Mouse (Mus musculus): ENCODE data around the gene Olfr312. TPM values are rescaled to one million over a fixed set of nuclear protein-coding genes. Genes with fewer than 3 reads are reported as not detected.

Olfr312 gene
- polyA plus RNA-seq (2012; rRNA removed; ENCODE audit: low replicate concordance) = not detected in 2 replicates

DNA sequence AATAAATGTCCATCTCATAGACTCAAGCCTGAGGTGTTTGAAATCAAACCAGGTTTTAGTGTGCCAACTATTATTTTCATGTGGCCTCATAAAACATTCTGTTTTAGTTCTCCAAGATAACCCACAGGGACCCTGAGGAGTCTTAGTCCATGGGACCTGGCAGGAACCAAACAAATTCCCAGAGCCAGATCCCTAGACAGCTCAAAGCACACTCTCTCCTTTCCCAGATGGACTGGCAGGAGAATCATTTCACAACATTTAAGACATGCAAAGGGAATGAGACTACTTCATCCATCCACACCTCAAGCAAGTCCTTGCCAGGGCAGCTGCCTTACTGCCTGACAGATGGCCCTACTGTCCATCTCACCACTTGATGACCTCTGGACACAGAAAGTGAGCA, at the start of gene Olfr312:
Olfr312 (plus strand) TSS at position 301 of the 400 bp plus-strand sequence.

DNA sequence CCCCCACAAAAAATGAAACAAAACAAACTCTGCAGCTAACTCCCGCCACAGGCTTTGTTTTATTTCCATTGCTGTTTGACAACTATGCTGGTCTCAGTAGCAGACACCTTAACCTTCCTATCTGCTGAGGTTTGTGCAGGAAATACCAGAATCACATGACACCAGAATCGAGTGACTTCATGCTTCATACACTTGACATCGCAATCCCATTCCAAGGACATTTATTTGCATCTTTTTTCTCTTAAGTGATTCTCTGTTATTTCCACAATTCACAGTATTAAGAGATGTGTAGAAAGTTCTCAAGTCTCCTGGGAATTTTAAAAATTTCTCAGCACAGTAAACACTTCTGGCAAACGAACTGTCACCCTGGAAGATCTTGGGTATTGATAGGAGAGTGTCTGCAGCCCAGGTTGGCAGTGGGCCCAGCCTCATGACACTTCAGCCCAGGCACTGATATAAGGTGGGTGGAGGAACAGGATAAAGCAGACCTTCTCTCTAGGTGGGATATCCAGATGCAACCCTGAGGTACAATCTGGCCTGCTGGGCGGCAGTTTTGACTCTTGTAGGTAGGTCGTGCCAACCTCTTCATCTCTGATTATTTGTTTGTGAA, 46.5 kb upstream of the Olfr312 start, which contains the start of gene Olfr314:
Olfr314 (plus strand) TSS at position 473 of the 610 bp plus-strand sequence.

DNA sequence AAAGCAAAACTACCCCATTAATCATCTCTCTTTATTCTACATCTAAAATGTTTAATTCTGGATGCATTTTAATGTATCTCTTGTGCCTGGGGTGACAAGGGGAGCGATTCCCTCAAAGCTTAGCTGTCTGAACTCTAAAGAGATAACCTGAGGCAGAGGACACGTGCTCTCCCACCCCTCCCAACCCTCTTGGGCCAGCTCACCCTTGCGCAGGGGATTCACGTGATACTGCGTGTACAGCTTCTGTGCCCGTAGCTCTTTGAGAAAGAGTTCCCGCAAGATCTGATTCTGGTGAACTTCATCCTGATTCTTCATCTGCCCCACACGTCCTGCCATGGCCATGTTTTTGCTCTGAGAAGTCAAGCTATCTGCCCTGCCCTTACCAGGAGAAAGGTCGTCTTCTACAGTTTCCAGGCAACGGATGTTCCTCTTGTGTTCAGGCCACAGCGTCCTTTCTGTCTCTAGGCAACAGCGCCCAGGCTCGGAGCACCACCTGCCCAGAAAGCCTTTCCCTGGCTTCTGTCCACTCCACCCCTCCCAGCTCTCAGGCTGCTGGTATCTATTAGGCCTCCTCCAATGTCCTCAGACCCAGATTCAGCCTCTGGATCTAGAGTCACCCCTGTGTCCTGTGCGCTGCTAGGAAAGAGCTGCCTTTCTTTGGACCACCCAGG, 27.3 kb upstream of the Olfr312 start, which contains the start of gene Fam183b:
Fam183b (minus strand) TSS at position 403 of the 671 bp plus-strand sequence.

DNA sequence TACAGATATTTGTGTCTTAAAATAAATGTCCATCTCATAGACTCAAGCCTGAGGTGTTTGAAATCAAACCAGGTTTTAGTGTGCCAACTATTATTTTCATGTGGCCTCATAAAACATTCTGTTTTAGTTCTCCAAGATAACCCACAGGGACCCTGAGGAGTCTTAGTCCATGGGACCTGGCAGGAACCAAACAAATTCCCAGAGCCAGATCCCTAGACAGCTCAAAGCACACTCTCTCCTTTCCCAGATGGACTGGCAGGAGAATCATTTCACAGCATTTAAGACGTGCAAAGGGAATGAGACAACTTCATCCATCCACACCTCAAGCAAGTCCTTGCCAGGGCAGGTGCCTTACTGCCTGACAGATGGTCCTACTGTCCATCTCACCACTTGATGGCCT, 14.3 kb upstream of the Olfr312 start, which contains the start of gene Olfr313:
Olfr313 (plus strand) TSS at position 301 of the 400 bp plus-strand sequence.

DNA sequence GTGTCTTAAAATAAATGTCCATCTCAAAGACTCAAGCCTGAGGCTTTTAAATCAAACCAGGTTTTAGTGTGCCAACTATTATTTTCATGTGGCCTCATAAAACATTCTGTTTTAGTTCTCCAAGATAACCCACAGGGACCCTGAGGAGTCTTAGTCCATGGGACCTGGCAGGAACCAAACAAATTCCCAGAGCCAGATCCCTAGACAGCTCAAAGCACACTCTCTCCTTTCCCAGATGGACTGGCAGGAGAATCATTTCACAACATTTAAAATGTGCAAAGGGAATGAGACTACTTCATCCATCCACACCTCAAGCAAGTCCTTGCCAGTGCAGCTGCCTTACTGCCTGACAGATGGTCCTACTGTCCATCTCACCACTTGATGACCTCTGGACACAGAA, 9.9 kb downstream of the Olfr312 start, which contains the start of gene Olfr311:
Olfr311 (plus strand) TSS at position 301 of the 400 bp plus-strand sequence.

DNA sequence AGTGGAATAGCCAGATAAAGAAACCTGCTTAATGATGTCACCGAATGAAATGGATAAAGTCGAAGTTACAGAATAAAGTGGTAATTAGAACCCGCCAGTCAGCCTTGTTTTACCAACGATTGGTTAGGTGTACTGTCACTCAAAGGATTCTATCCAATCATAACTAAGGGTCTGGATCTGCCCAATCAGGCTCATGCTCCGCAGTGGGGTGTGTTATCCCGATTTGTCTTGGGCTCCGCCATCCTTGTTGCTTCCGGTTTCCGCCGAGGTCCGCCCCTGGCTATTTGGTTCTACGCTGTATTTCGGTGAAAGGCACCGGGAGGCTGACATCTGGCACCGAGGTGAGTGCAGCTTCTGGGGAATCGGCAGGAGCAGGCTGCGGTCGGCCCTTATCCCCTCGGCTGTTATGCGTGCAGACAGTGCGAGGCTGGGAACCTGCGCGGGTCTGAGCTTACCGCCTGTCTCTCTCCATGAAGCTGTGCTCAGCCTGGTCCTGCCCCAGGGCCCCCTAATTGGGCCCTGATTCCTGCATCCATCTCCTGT, 18.0 kb downstream of the Olfr312 start, which contains the start of gene Gm12258:
Gm12258 (plus strand) TSS at position 240 of the 543 bp plus-strand sequence.

DNA sequence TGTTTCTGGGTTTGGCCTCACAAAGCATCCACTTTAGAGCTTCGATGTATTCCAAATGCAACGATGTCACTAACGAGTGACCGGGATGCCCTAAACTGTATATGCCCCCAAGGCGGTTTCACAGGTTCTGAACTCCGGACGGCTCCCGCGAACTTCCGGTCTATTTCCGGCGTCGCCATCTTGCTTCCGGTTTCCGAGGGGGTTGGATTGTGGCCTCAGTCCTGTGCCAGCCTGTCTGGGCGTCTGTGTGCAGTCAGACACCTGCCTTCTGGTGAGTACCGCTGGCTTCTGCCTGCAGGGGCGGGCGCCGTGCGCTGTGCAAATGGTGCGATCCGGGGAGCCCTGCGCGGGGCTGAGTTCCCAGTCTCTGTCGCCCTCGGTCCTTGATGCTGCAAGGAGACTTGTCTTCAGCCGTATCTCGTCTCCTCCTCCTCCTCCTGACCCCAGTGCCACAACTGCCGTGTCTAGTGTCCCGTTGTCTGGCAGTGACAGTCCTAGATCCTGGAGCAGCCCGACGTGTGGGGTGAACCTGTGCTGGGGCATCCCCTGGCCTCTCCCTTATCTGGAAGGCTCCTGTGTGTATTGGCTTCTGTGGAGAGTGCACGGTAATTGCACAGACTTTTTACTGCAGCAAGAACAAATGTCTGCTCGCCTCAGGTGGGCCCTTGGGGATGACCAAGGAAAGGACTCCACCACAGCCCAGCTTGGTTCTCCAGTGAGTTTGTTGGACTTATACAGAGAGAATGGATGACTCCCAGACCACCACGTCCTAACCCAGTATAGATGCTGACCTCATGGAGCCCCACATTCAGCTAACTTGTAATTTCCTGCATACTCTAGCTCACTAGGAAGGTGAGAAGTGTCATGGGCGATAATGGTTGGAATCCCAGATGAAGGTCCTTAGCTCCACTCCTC, 38.3 kb downstream of the Olfr312 start, which contains the start of gene 2810021J22Rik:
2810021J22Rik (plus strand) TSS at position 178 of the 915 bp plus-strand sequence.

Other genes starting within 250 kb of the Olfr312 start
- not detected in 2 replicates for gene Olfr324, start 234.1 kb upstream of the Olfr312 start, polyA plus RNA-seq (2012; rRNA removed; ENCODE audit: low replicate concordance)
- 22.8 and 126 TPM in 2 replicates for gene 2210407C18Rik, start 213.2 kb upstream of the Olfr312 start, polyA plus RNA-seq (2012; rRNA removed; ENCODE audit: low replicate concordance)
- 0.78 TPM in 1 of 2 replicates, not detected in the other for gene Olfr323, start 198.7 kb upstream of the Olfr312 start, polyA plus RNA-seq (2012; rRNA removed; ENCODE audit: low replicate concordance)
- gene Trim58, start 188.8 kb upstream of the Olfr312 start, polyA plus RNA-seq (2012; rRNA removed; ENCODE audit: low replicate concordance) = 0.06 TPM in 1 of 2 replicates, not detected in the other
- gene Olfr322, start 170.5 kb upstream of the Olfr312 start, polyA plus RNA-seq (2012; rRNA removed; ENCODE audit: low replicate concordance) = not detected in 2 replicates
- gene Olfr320, start 148.1 kb upstream of the Olfr312 start, polyA plus RNA-seq (2012; rRNA removed; ENCODE audit: low replicate concordance) = not detected in 2 replicates
- gene Olfr319, start 130.1 kb upstream of the Olfr312 start, polyA plus RNA-seq (2012; rRNA removed; ENCODE audit: low replicate concordance) = not detected in 2 replicates
- not detected in 2 replicates for gene Olfr318, start 105.2 kb upstream of the Olfr312 start, polyA plus RNA-seq (2012; rRNA removed; ENCODE audit: low replicate concordance)
- not detected in 2 replicates for gene Olfr317, start 90.0 kb upstream of the Olfr312 start, polyA plus RNA-seq (2012; rRNA removed; ENCODE audit: low replicate concordance)
- not detected in 2 replicates for gene Olfr316, start 76.5 kb upstream of the Olfr312 start, polyA plus RNA-seq (2012; rRNA removed; ENCODE audit: low replicate concordance)
- not detected in 2 replicates for gene Olfr315, start 56.0 kb upstream of the Olfr312 start, polyA plus RNA-seq (2012; rRNA removed; ENCODE audit: low replicate concordance)
- not detected in 2 replicates for gene Olfr314, start 46.3 kb upstream of the Olfr312 start, polyA plus RNA-seq (2012; rRNA removed; ENCODE audit: low replicate concordance)
- 0.39 and 2.2 TPM in 2 replicates for gene Fam183b, start 27.3 kb upstream of the Olfr312 start, polyA plus RNA-seq (2012; rRNA removed; ENCODE audit: low replicate concordance)
- gene Olfr313, start 14.2 kb upstream of the Olfr312 start, polyA plus RNA-seq (2012; rRNA removed; ENCODE audit: low replicate concordance) = not detected in 2 replicates
- gene Olfr311, start 10.0 kb downstream of the Olfr312 start, polyA plus RNA-seq (2012; rRNA removed; ENCODE audit: low replicate concordance) = not detected in 2 replicates
- gene Gm12258, start 17.9 kb downstream of the Olfr312 start, polyA plus RNA-seq (2012; rRNA removed; ENCODE audit: low replicate concordance) = 0.24 and 0.98 TPM in 2 replicates
- gene 2810021J22Rik, start 38.0 kb downstream of the Olfr312 start, polyA plus RNA-seq (2012; rRNA removed; ENCODE audit: low replicate concordance) = 0.36 and 0.91 TPM in 2 replicates
- 0.06 and 0.07 TPM in 2 replicates for gene Zfp39, start 75.0 kb downstream of the Olfr312 start, polyA plus RNA-seq (2012; rRNA removed; ENCODE audit: low replicate concordance)
- gene Btnl10, start 88.7 kb downstream of the Olfr312 start, polyA plus RNA-seq (2012; rRNA removed; ENCODE audit: low replicate concordance) = not detected in 2 replicates
- 171 and 270 TPM in 2 replicates for gene Rnf187, start 109.7 kb downstream of the Olfr312 start, polyA plus RNA-seq (2012; rRNA removed; ENCODE audit: low replicate concordance)
- 1.5 and 3.2 TPM in 2 replicates for gene Hist3h2ba, start 119.7 kb downstream of the Olfr312 start, polyA plus RNA-seq (2012; rRNA removed; ENCODE audit: low replicate concordance)
- gene Hist3h2a, start 125.4 kb downstream of the Olfr312 start, polyA plus RNA-seq (2012; rRNA removed; ENCODE audit: low replicate concordance) = 8.0 and 11.6 TPM in 2 replicates
- 0.08 and 0.09 TPM in 2 replicates for gene Trim17, start 125.4 kb downstream of the Olfr312 start, polyA plus RNA-seq (2012; rRNA removed; ENCODE audit: low replicate concordance)
- gene Trim11, start 148.9 kb downstream of the Olfr312 start, polyA plus RNA-seq (2012; rRNA removed; ENCODE audit: low replicate concordance) = 22.8 and 25.2 TPM in 2 replicates

Data from duodenum, adult 2 months (tissue).